Mouse (Mus musculus): ENCODE measurements at regions not wholly inside any gene's neighbourhood (a gene's known extent, or its start where the extent isn't known, plus 50 kb on each side); places are given as distances from the start of the nearest gene placed in this dataset.

DNA sequence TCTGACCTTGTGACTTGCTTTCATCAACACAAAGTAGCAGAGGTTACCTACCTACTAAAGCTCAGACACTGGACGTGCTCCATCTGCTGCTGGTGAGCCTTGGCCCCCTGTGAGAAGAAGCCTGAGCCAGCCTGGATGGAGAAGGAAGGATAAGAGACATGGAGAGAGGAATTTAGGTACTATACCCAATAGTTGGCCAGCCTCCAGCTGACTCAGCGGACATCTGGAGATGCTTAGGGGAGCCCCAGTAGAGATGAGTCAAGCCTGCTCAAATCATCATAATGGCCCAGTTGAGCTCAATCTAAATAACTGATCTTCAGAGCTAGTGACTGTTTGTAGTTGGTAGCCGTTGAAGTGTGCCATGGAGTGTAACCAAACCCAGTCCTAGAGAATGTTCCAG is 53.7 kb upstream of the Ripply2 start:
- peak in 1 of 2 experiments; percentile 30 for DNase-seq (ENCODE audit: low spot score in 2 of 2)

DNA sequence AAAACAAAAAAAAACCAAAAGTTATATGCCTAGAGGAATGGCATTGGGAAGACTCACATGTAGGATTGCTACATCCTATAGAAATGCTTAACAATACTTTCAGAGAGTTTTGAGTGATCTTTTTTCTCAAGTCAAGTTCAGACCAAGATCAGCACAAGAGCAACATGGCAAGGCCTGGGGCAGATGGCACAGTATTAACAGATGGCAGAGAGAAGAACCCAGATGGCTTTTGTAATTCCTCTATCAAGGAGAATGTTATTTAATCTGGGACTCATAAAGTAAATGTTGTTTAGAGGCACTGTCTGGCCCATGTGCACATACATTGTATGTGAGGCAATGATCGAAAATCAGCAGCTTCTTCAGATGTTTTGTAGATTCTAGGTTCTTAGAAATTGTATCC is 58.3 kb upstream of the Ripply2 start:
- DNase-seq (ENCODE audit: low spot score in 2 of 2), result no peak

DNA sequence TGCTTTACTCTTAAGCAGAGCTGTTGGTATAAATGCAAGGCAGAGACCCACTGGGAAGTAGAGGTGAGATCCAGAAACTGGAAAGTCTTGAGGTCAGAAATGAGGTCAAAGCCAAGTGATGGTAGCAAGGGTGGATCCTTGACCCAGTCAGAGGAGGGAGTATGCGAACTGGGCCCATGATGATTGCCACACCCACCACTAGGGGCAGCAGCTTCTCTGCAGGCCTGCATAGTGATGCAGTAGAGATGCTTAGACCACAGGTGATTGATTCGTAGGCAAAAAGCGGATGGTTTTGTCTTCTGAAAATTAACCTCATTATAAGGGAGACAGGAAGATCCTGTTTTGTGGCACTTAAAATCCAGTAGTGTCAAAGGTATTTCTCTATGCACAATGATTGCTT is 59.6 kb upstream of the Ripply2 start:
- DNase-seq (ENCODE audit: low spot score in 2 of 2), result no peak

DNA sequence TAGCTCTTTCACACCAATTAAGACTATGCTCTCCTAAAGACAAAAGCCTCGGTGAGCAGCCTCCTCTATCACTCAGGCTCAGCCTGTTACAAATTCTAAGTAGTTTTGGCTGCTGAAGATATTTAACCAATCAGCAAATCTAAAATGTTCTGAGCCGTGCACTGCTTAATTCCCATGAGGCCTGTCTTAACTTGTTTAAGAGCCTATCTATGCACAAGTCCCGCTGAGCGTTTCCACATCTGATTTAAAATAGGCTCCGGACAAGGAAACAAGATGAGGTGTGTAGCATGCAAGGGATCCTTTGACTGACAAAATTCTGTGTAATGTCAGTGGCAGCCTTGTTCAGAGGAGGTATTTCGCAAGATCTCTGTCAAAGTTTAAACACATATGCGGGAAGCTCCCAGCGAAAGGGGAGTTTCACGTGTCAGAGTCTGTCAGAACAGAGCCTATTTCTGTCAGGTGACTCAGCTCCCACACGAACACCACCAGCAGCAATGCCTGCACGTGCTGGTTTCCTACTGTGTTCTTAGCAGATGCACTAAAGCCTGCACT is 63.3 kb upstream of the Ripply2 start:
- DNase-seq (ENCODE audit: low spot score in 2 of 2), result no peak

DNA sequence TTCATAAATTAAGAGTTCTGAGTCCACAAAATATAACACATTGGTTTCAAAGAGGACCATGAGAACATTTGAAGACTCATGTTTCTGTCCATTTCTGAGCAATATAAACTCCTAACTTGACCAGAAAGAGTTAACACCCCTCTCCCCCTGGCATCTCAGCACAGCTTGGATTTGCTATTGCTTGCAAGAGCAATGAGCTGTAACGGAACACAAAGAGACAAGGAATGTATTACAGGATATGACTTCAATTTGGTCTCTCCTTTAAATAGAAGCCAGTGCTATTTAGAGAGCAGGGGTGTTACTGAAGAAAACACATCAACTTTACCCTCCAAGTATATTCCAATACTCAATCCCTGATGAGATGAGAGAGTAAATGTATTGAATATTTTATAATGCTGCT is 65.5 kb upstream of the Ripply2 start:
- DNase-seq (ENCODE audit: low spot score in 2 of 2), result no peak

DNA sequence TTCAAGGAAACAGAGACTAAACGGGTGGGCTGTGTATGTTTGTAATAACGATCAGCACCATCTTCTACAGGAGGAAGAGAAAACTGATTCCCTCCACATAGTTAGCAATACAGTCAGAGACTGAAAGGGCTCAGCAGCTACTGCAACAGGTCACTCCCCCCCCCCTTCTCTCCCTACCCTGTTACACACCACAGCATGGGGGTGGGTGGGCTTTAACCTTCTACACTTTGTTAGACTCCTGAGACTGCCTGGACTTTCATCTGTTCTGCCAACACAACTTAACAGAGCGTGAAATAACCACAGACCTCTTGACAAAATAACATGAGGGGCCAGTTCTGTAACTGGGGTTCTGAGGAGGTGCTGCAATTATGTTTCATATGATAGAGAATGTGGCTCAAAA is 50.7 kb upstream of the Snap91 start:
- DNase-seq (ENCODE audit: low spot score in 2 of 2), result no peak

All from adrenal gland, adult 18-20 months (tissue).